Mouse (Mus musculus): ENCODE measurements at regions not wholly inside any gene's neighbourhood (a gene's known extent, or its start where the extent isn't known, plus 50 kb on each side); places are given as distances from the start of the nearest gene placed in this dataset.
"Not testable (repeated sequence)": the region's sequence is repeated elsewhere in the genome, so short reads cannot be mapped to it uniquely, and the experiment has no call there.

GRCm38 (mm10) chr6:24384193-24384888 lies 130.5 kb downstream of the Iqub start:
- DNase-seq, result peak; percentile 6

- DNase-seq, result no peak
These were observed 135.0 kb downstream of the Iqub start for GRCm38 (mm10) chr6:24379859-24380258.

GRCm38 (mm10) chr6:24376728-24377127 lies 138.1 kb downstream of the Iqub start:
- DNase-seq, result no peak

- DNase-seq, result no peak
These were observed 141.7 kb downstream of the Iqub start for GRCm38 (mm10) chr6:24373161-24373560.

- no peak for DNase-seq
These were observed 143.2 kb downstream of the Iqub start for GRCm38 (mm10) chr6:24371680-24372079.

GRCm38 (mm10) chr6:24350882-24351281 lies 164.0 kb downstream of the Iqub start:
- peak; percentile 27 for DNase-seq

- no peak for DNase-seq
These were observed 166.3 kb downstream of the Iqub start for GRCm38 (mm10) chr6:24348481-24349062.

GRCm38 (mm10) chr6:24347745-24348480 lies 167.0 kb downstream of the Iqub start:
- DNase-seq, result peak; percentile 40

- DNase-seq, result no peak
These were observed 172.4 kb downstream of the Iqub start for GRCm38 (mm10) chr6:24342471-24342870.

- no peak for DNase-seq
These were observed 172.8 kb downstream of the Iqub start for GRCm38 (mm10) chr6:24342056-24342455.

- DNase-seq, result not testable (repeated sequence)
These were observed 172.2 kb upstream of the Slc13a1 start for GRCm38 (mm10) chr6:24340107-24340506.

- no peak for DNase-seq
These were observed 157.3 kb upstream of the Slc13a1 start for GRCm38 (mm10) chr6:24325215-24325614.

- DNase-seq, result no peak
These were observed 156.8 kb upstream of the Slc13a1 start for GRCm38 (mm10) chr6:24324718-24325117.

GRCm38 (mm10) chr6:24322371-24322770 lies 154.5 kb upstream of the Slc13a1 start:
- DNase-seq, result no peak

- no peak for DNase-seq
These were observed 151.0 kb upstream of the Slc13a1 start for GRCm38 (mm10) chr6:24318862-24319261.

GRCm38 (mm10) chr6:24310675-24311074 lies 142.8 kb upstream of the Slc13a1 start:
- no peak for DNase-seq

GRCm38 (mm10) chr6:24309810-24310209 lies 141.9 kb upstream of the Slc13a1 start:
- DNase-seq, result no peak

GRCm38 (mm10) chr6:24301681-24302080 lies 133.8 kb upstream of the Slc13a1 start:
- no peak for DNase-seq

GRCm38 (mm10) chr6:24301146-24301545 lies 133.3 kb upstream of the Slc13a1 start:
- no peak for DNase-seq

GRCm38 (mm10) chr6:24298562-24299212 lies 130.8 kb upstream of the Slc13a1 start:
- no peak for DNase-seq

GRCm38 (mm10) chr6:24288757-24289156 lies 120.9 kb upstream of the Slc13a1 start:
- not testable (repeated sequence) for DNase-seq

- no peak for DNase-seq
These were observed 104.9 kb upstream of the Slc13a1 start for GRCm38 (mm10) chr6:24272821-24273220.

- DNase-seq, result no peak
These were observed 101.7 kb upstream of the Slc13a1 start for GRCm38 (mm10) chr6:24269633-24270032.
